In the genomic region with DNA sequence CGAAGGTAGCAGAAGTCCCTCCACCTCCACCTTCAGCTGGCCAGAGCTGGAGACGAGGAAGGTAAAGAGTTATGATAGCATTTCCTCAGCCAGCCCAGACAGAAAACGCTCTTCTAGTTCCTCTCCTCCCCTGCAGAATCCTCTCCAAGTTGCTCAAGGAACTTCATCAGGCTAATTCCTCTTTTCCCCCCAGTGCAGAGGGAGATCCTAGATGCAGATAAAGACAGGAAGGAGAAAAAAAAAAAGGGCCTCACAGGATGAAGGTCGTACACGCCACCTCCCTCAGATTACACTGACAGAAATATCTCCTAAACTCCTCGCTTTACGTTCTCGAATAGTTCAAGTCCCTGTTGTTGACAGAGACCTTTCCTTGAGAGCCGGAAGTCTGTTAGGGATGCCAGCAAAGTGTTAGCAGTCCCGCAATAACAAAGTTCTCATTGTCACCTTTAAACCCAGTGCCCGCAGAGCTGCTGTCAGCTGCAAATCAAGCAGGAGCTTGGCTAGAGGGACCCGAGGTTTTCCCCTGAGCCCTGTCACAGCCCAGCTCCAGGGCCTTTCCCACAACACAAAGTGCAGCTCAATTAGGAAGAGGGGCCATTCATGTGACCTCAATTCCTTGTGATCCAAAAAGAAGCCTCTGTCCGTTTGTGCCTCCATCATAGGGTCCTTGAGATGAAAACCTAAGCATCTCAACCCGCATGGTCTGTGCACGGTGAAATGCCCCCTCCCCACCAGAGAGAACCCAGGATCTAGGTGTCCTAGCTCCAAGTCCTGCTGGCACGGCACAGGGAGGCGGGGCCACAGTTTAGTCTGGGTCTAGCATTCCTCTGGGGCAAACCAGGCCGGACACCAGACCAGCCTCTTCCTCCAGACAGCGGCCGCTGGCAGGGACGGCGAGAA, we compare ENCODE assay signal across 8 mouse cellular contexts. TPM values are rescaled to one million over a fixed set of nuclear protein-coding genes. Genes with fewer than 3 reads are reported as not detected.
A peak's percentile ranks its signal among the peaks of the same experiment; 100 is the strongest.
DNase-seq lines count a peak whose midpoint lies in the region; ATAC-seq and TF ChIP-seq lines count a peak whose summit lies in the region.

No protein-coding gene starts in this region.

- WGBS in embryonic facial prominence, embryonic 14.5 days = 8% methylated on average over 22 of the region's 22 CpGs
- WGBS in heart, embryonic 12.5 days = 8% methylated on average over 22 of the region's 22 CpGs
- 4% methylated on average over 22 of the region's 22 CpGs for WGBS in lung, postnatal 0 days

- no peaks in the 10 kb centered on the region for H3K27me3 ChIP-seq in CH12.LX (replicated peaks)
- no peaks in the 10 kb centered on the region for H3K27me3 ChIP-seq in embryonic facial prominence, embryonic 14.5 days (replicated peaks; ENCODE audit: control insufficient read depth, insufficient read depth, low read length)
- no peaks in the 10 kb centered on the region for H3K27me3 ChIP-seq in heart, embryonic 12.5 days (replicated peaks)
- H3K27me3 ChIP-seq in lung, postnatal 0 days (replicated peaks; ENCODE audit: insufficient read depth, low read length) = no peaks in the 10 kb centered on the region

- TF ChIP-seq CTCF in CH12.LX (conservative IDR thresholded peaks at IDR 0.05 in 1 of 2, IDR thresholded peaks at IDR 0.05 in 1 of 2; ENCODE audit: low read depth in 2 of 2, low read length in 2 of 2) = no peak
- TF ChIP-seq CTCF in lung, postnatal 0 days (IDR thresholded peaks at IDR 0.05) = no peak

- H3K36me3 ChIP-seq in CH12.LX (replicated peaks in 1 of 2; ENCODE audit: control insufficient read depth in 1 of 2, insufficient read depth in 1 of 2, low read length in 1 of 2) = peaks cover 40 to 60% of the 10 kb centered on the region in 2 experiments
- H3K36me3 ChIP-seq in embryonic facial prominence, embryonic 14.5 days (ENCODE audit: control insufficient read depth, insufficient read depth, low read length) = peaks cover 46% of the 10 kb centered on the region
- peaks cover 42% of the 10 kb centered on the region for H3K36me3 ChIP-seq in heart, embryonic 12.5 days
- 0 out of 2 replicates have a peak, but pooled peaks cover 5% of the 10 kb centered on the region for H3K36me3 ChIP-seq in lung, postnatal 0 days (ENCODE audit: insufficient read depth, low read length)

- peaks cover 3 to 31% of the 10 kb centered on the region in 2 experiments; a peak in 3 of 4 replicates for H3K4me1 ChIP-seq in CH12.LX (ENCODE audit: control insufficient read depth in 1 of 2, insufficient read depth in 2 of 2)
- H3K4me1 ChIP-seq in embryonic facial prominence, embryonic 14.5 days (ENCODE audit: control insufficient read depth, insufficient read depth, low read length) = peaks cover 29% of the 10 kb centered on the region
- peaks cover 39% of the 10 kb centered on the region for H3K4me1 ChIP-seq in heart, embryonic 12.5 days (replicated peaks)
- H3K4me1 ChIP-seq in lung, postnatal 0 days (ENCODE audit: insufficient read depth, low read depth, low read length) = peaks cover 10% of the 10 kb centered on the region; the same call in 1 of the 2 replicates

- H3K4me3 ChIP-seq in CH12.LX (replicated peaks in 1 of 3; ENCODE audit: low read depth in 2 of 3, low read length in 2 of 3, poor library complexity in 1 of 3) = peak overlapping the region; percentile 67 to 87 (median 74)
- H3K4me3 ChIP-seq in embryonic facial prominence, embryonic 14.5 days (ENCODE audit: low read depth, low read length) = peak overlapping the region; percentile 76
- peak overlapping the region; percentile 88 for H3K4me3 ChIP-seq in heart, embryonic 12.5 days
- H3K4me3 ChIP-seq in lung, postnatal 0 days (ENCODE audit: low read depth, low read length) = peak overlapping the region; percentile 64

- H3K9me3 ChIP-seq in CH12.LX (replicated peaks; ENCODE audit: low read length) = no peaks in the 10 kb centered on the region
- H3K9me3 ChIP-seq in embryonic facial prominence, embryonic 14.5 days (ENCODE audit: control insufficient read depth, low read length) = no peaks in the 10 kb centered on the region
- H3K9me3 ChIP-seq in heart, embryonic 12.5 days (replicated peaks) = no peaks in the 10 kb centered on the region
- no peaks in the 10 kb centered on the region for H3K9me3 ChIP-seq in lung, postnatal 0 days (ENCODE audit: low read length)

- dilution Hi-C loops in CH12.LX (cut with MboI; ENCODE audit: extremely low pct_ligation_motif_present, extremely low pct_unique_long_range_greater_than_20kb, low sequenced_read_pairs) = no loop called here

- no peak overlapping the region for H3K27ac ChIP-seq in CH12.LX (ENCODE audit: insufficient read depth, low read depth)
- peak overlapping the region; percentile 96 for H3K27ac ChIP-seq in embryonic facial prominence, embryonic 14.5 days (replicated peaks; ENCODE audit: low read depth, low read length)
- peak overlapping the region; percentile 91 for H3K27ac ChIP-seq in heart, embryonic 12.5 days (ENCODE audit: poor library complexity, severe bottlenecking)
- H3K27ac ChIP-seq in lung, postnatal 0 days (ENCODE audit: low read length) = peak overlapping the region; percentile 92

- peak overlapping the region; percentile 74 for H3K4me2 ChIP-seq in CH12.LX (ENCODE audit: insufficient read depth, low read depth, poor library complexity, severe bottlenecking)
- peak overlapping the region; percentile 72 for H3K4me2 ChIP-seq in embryonic facial prominence, embryonic 14.5 days (ENCODE audit: low read depth, low read length)
- peak overlapping the region; percentile 94 for H3K4me2 ChIP-seq in heart, embryonic 12.5 days
- H3K4me2 ChIP-seq in lung, postnatal 0 days (replicated peaks; ENCODE audit: low read depth, low read length) = peak overlapping the region; percentile 95

- H3K9ac ChIP-seq in CH12.LX (ENCODE audit: insufficient read depth, low read depth) = peak overlapping the region; percentile 78
- peak overlapping the region; percentile 97 for H3K9ac ChIP-seq in embryonic facial prominence, embryonic 14.5 days (ENCODE audit: low read depth, low read length)
- H3K9ac ChIP-seq in heart, embryonic 12.5 days = peak overlapping the region; percentile 88
- peak overlapping the region; percentile 67 for H3K9ac ChIP-seq in lung, postnatal 0 days (replicated peaks; ENCODE audit: low read depth)

- no peak for DNase-seq in CH12.LX (ENCODE audit: extremely low read depth)
- DNase-seq in adrenal gland, postnatal 14 days = peak; percentile 81
- peak; percentile 56 for DNase-seq in embryonic facial prominence, embryonic 14.5 days (ENCODE audit: low spot score)
- peak; percentile 84 for DNase-seq in kidney, adult 9 months
- DNase-seq in lung, postnatal 0 days (ENCODE audit: low spot score) = peak; percentile 73
- peak; percentile 66 for DNase-seq in ovary, postnatal 36 days (ENCODE audit: low spot score)
- no peak for DNase-seq in frontal cortex, postnatal 10 days (ENCODE audit: low spot score in 2 of 2)

- no peak for ATAC-seq in embryonic facial prominence, embryonic 14.5 days (ENCODE audit: low read depth)
- peak; percentile 70 for ATAC-seq in heart, embryonic 12.5 days (ENCODE audit: insufficient number of reproducible peaks, low FRiP score)
- ATAC-seq in lung, postnatal 0 days = peak; percentile 58

- no peak; the same call in 1 of the 2 replicates for TF ChIP-seq POLR2A in CH12.LX (IDR thresholded peaks at IDR 0.05; ENCODE audit: low read depth, low read length)

- no peak for TF ChIP-seq RAD21 in CH12.LX (IDR thresholded peaks at IDR 0.05; ENCODE audit: low read depth, low read length)

- in situ Hi-C loops in CH12.LX (cut with MboI; ENCODE audit: low pct_ligation_motif_present, low pct_unique_long_range_greater_than_20kb, low sequenced_read_pairs) = loop anchor here (5.0 kb wide), 1 partner anchor 43 kb away; no protein-coding TSS in a partner anchor

- TF ChIP-seq EP300 in CH12.LX (IDR thresholded peaks at IDR 0.05; ENCODE audit: low read length) = no peak
- TF ChIP-seq EP300 in lung, postnatal 0 days (IDR thresholded peaks at IDR 0.05) = no peak

- H3K79me2 ChIP-seq in CH12.LX (replicated peaks; ENCODE audit: control insufficient read depth, extremely low read depth, insufficient read depth, poor library complexity, severe bottlenecking) = no peaks in the 10 kb centered on the region

RNA-seq across cellular contexts. Expression of a gene that starts 0.8 kb away (rescaled TPM):
- total RNA-seq in CH12.LX (2012; rRNA removed) = 26.9 and 27.6 TPM in 2 replicates
- 18.9 and 19.2 TPM in 2 replicates for total RNA-seq in CH12.LX (2014; rRNA removed)
- polyA plus RNA-seq in CH12.LX (2012; ENCODE audit: insufficient read length, low read depth) = 51.2 and 54.4 TPM in 2 replicates
- total RNA-seq in adrenal gland, postnatal 14 days (2021) = 60.7 and 66.5 TPM in 2 replicates
- 112 and 120 TPM in 2 replicates for polyA plus RNA-seq in embryonic facial prominence, embryonic 14.5 days (2014; fragmentation: Nextera tagmentation; extraction: Ambion mirVana)
- 74.3 and 75.1 TPM in 2 replicates for polyA plus RNA-seq in heart, embryonic 12.5 days (2016; fragmentation: Nextera tagmentation; extraction: Ambion mirVana)
- 47.5 and 47.8 TPM in 2 replicates for polyA plus RNA-seq in lung, postnatal 0 days (2015; fragmentation: Nextera tagmentation; extraction: Ambion mirVana)

RNA-seq across cellular contexts. Expression of a gene that starts 4.8 kb away (rescaled TPM):
- total RNA-seq in CH12.LX (2012; rRNA removed) (8.6 and 8.7 TPM in 2 replicates), CH12.LX (2014; rRNA removed) (3.3 and 4.0 TPM in 2 replicates)
- polyA plus RNA-seq in CH12.LX (2012; ENCODE audit: insufficient read length, low read depth) = 8.3 and 11.1 TPM in 2 replicates
- 22.3 and 28.5 TPM in 2 replicates for total RNA-seq in adrenal gland, postnatal 14 days (2021)
- 76.7 and 87.7 TPM in 2 replicates for polyA plus RNA-seq in embryonic facial prominence, embryonic 14.5 days (2014; fragmentation: Nextera tagmentation; extraction: Ambion mirVana)
- 21.3 and 23.1 TPM in 2 replicates for polyA plus RNA-seq in heart, embryonic 12.5 days (2016; fragmentation: Nextera tagmentation; extraction: Ambion mirVana)
- polyA plus RNA-seq in lung, postnatal 0 days (2015; fragmentation: Nextera tagmentation; extraction: Ambion mirVana) = 27.9 and 37.1 TPM in 2 replicates

RNA-seq across cellular contexts. Expression of a gene that starts 14.2 kb away (rescaled TPM):
- 1.2 and 1.7 TPM in 2 replicates for total RNA-seq in CH12.LX (2012; rRNA removed)
- total RNA-seq in CH12.LX (2014; rRNA removed) = 0.05 TPM in 2 replicates
- 0.16 and 0.44 TPM in 2 replicates for polyA plus RNA-seq in CH12.LX (2012; ENCODE audit: insufficient read length, low read depth)
- total RNA-seq in adrenal gland, postnatal 14 days (2021) = 10.4 and 10.8 TPM in 2 replicates
- polyA plus RNA-seq in embryonic facial prominence, embryonic 14.5 days (2014; fragmentation: Nextera tagmentation; extraction: Ambion mirVana) = 0.86 and 1.7 TPM in 2 replicates
- 20.2 and 21.0 TPM in 2 replicates for polyA plus RNA-seq in heart, embryonic 12.5 days (2016; fragmentation: Nextera tagmentation; extraction: Ambion mirVana)
- 1.0 and 1.1 TPM in 2 replicates for polyA plus RNA-seq in lung, postnatal 0 days (2015; fragmentation: Nextera tagmentation; extraction: Ambion mirVana)

RNA-seq across cellular contexts. Expression of a gene that starts 16.7 kb away (rescaled TPM):
- total RNA-seq in CH12.LX (2012; rRNA removed) (22.7 TPM in 2 replicates), CH12.LX (2014; rRNA removed) (12.5 and 13.3 TPM in 2 replicates)
- 23.3 and 24.7 TPM in 2 replicates for polyA plus RNA-seq in CH12.LX (2012; ENCODE audit: insufficient read length, low read depth)
- total RNA-seq in adrenal gland, postnatal 14 days (2021) = 28.5 and 29.2 TPM in 2 replicates
- 19.3 and 20.7 TPM in 2 replicates for polyA plus RNA-seq in embryonic facial prominence, embryonic 14.5 days (2014; fragmentation: Nextera tagmentation; extraction: Ambion mirVana)
- polyA plus RNA-seq in heart, embryonic 12.5 days (2016; fragmentation: Nextera tagmentation; extraction: Ambion mirVana) = 29.7 and 31.5 TPM in 2 replicates
- 31.0 and 35.1 TPM in 2 replicates for polyA plus RNA-seq in lung, postnatal 0 days (2015; fragmentation: Nextera tagmentation; extraction: Ambion mirVana)

RNA-seq across cellular contexts. Expression of a gene that starts 29.7 kb away (rescaled TPM):
- 15.5 and 17.5 TPM in 2 replicates for total RNA-seq in CH12.LX (2012; rRNA removed)
- 0.74 and 0.98 TPM in 2 replicates for total RNA-seq in CH12.LX (2014; rRNA removed)
- polyA plus RNA-seq in CH12.LX (2012; ENCODE audit: insufficient read length, low read depth) = 1.9 and 2.3 TPM in 2 replicates
- total RNA-seq in adrenal gland, postnatal 14 days (2021) = 14.6 and 24.7 TPM in 2 replicates
- 9.0 and 9.8 TPM in 2 replicates for polyA plus RNA-seq in embryonic facial prominence, embryonic 14.5 days (2014; fragmentation: Nextera tagmentation; extraction: Ambion mirVana)
- polyA plus RNA-seq in heart, embryonic 12.5 days (2016; fragmentation: Nextera tagmentation; extraction: Ambion mirVana) = 1.9 and 2.4 TPM in 2 replicates
- 9.1 and 9.6 TPM in 2 replicates for polyA plus RNA-seq in lung, postnatal 0 days (2015; fragmentation: Nextera tagmentation; extraction: Ambion mirVana)

Comparison
In these comparisons a context has a peak if more than half of its experiments do, and no peak if none do; other contexts are left out.
1. DNase-seq: peak in adrenal gland, postnatal 14 days (single experiment), embryonic facial prominence, embryonic 14.5 days (single experiment), kidney, adult 9 months (single experiment), lung, postnatal 0 days (single experiment) and ovary, postnatal 36 days (single experiment); none in CH12.LX (single experiment) and frontal cortex, postnatal 10 days (0 of 2).
2. Peak in every context shown above with its lines, with median percentiles within 50 percentile points of each other: H3K4me2 ChIP-seq, H3K4me3 ChIP-seq and H3K9ac ChIP-seq.